Mouse (Mus musculus) CH12F3 (cell line): ENCODE results near the gene Vpreb1.
"Not testable (repeated sequence)": the region's sequence is repeated elsewhere in the genome, so short reads cannot be mapped to it uniquely, and the experiment has no call there.

Experiments used
- in situ Hi-C: fragments of 300-500 bp; cut with MboI; formaldehyde crosslinking; loops from 2 replicates; pipeline ENCODE4 v1.14.3; 2020; ENCODE audit warnings: low sequenced_read_pairs

Gene Vpreb1

GRCm38 (mm10) chr16:16856054-16856453 lies 14.6 kb downstream of the Vpreb1 start:
- in situ Hi-C loops, result not testable (repeated sequence)

- in situ Hi-C loops, result no loop called here
These were observed 15.1 kb downstream of the Vpreb1 start for GRCm38 (mm10) chr16:16855541-16855940.

- in situ Hi-C loops, result no loop called here
These were observed 15.8 kb downstream of the Vpreb1 start for GRCm38 (mm10) chr16:16854836-16855235.

- in situ Hi-C loops, result no loop called here
These were observed 18.2 kb downstream of the Vpreb1 start for GRCm38 (mm10) chr16:16852411-16852810.

GRCm38 (mm10) chr16:16849196-16849595 lies 21.4 kb downstream of the Vpreb1 start:
- in situ Hi-C loops, result no loop called here

GRCm38 (mm10) chr16:16829671-16830070 lies 41.0 kb downstream of the Vpreb1 start:
- in situ Hi-C loops, result no loop called here

GRCm38 (mm10) chr16:16828757-16829615 lies 41.7 kb downstream of the Vpreb1 start, which contains the start of gene Spag6l:
Gene Spag6l (minus strand): TSS chr16:16829456.
- in situ Hi-C loops, result no loop called here

- in situ Hi-C loops, result no loop called here
These were observed 44.4 kb downstream of the Vpreb1 start for GRCm38 (mm10) chr16:16826223-16826622.

GRCm38 (mm10) chr16:16825476-16825875 lies 45.2 kb downstream of the Vpreb1 start:
- in situ Hi-C loops, result no loop called here
